Mouse (Mus musculus) MEL (cell line): ENCODE measurements around the gene Larp1b. TPM values are rescaled to one million over a fixed set of nuclear protein-coding genes. Genes with fewer than 3 reads are reported as not detected.

Experiments
- DNase-seq: peaks from one replicate; pipeline ENCODE4 v3.0.0; 2011; ENCODE audit warnings: low read depth, low spot score
- H3K27ac ChIP-seq: 2 replicates; pipeline ENCODE4 v1.5.1; 2012; ENCODE audit warnings: low read depth, mild to moderate bottlenecking, control low read depth, low read length, moderate library complexity; ENCODE audit not compliant: control insufficient read depth
- H3K27me3 ChIP-seq, 2 experiments: fragments of 150-350 bp in 1 of 2; sonication (generic) in 1 of 2; 2 replicates each; pipeline ENCODE4 v1.6.1; 2012; ENCODE audit warnings: low read length in 2 of 2, mild to moderate bottlenecking in 2 of 2, improper control_type of control experiment in 1 of 2, moderate library complexity in 1 of 2; ENCODE audit not compliant: insufficient read depth in 2 of 2, control insufficient read depth in 1 of 2
- H3K36me3 ChIP-seq, 2 experiments: 2 replicates each; pipeline ENCODE4 v1.6.1; 2012 to 2014; ENCODE audit warnings: low read length in 2 of 2, improper control_type of control experiment in 1 of 2, inconsistent platforms in 1 of 2, mild to moderate bottlenecking in 1 of 2; ENCODE audit not compliant: insufficient read depth in 2 of 2, control insufficient read depth in 1 of 2
- H3K4me1 ChIP-seq, 2 experiments: fragments of 150-350 bp in 1 of 2; sonication (generic) in 1 of 2; 2 replicates each; pipeline ENCODE4 v1.6.1; 2012; ENCODE audit warnings: low read length in 2 of 2, improper control_type of control experiment in 1 of 2, mild to moderate bottlenecking in 1 of 2; ENCODE audit not compliant: insufficient read depth in 2 of 2, control insufficient read depth in 1 of 2
- H3K4me3 ChIP-seq, 2 experiments: fragments of 150-350 bp in 1 of 2; sonication (generic) in 1 of 2; 2 replicates each; pipeline ENCODE4 v1.5.1; 2012; ENCODE audit warnings: low read depth in 2 of 2, low read length in 2 of 2, mild to moderate bottlenecking in 2 of 2, moderate library complexity in 2 of 2, control low read depth in 1 of 2, improper control_type of control experiment in 1 of 2; ENCODE audit not compliant: control insufficient read depth in 1 of 2, insufficient read depth in 1 of 2
- H3K79me2 ChIP-seq: 2 replicates; pipeline ENCODE4 v1.6.1; 2012; ENCODE audit warnings: mild to moderate bottlenecking, low read length, moderate library complexity; ENCODE audit not compliant: control insufficient read depth, poor library complexity, insufficient read depth
- H3K9ac ChIP-seq: 2 replicates; pipeline ENCODE4 v1.6.1; 2012; ENCODE audit warnings: low read depth, mild to moderate bottlenecking, control low read depth, low read length, moderate library complexity; ENCODE audit not compliant: control insufficient read depth, poor library complexity, severe bottlenecking
- H3K9me3 ChIP-seq: fragments of 150-350 bp; sonication (generic); replicated peaks from 2 replicates; pipeline ENCODE4 v1.6.1; 2012; ENCODE audit warnings: mild to moderate bottlenecking, low read length, improper control_type of control experiment, moderate library complexity; ENCODE audit not compliant: insufficient read depth
- BHLHE40 ChIP-seq: IDR thresholded peaks from 2 replicates; pipeline ENCODE4 v1.6.1; 2012; ENCODE audit warnings: low read depth, mild to moderate bottlenecking, inconsistent platforms, low read length, improper control_type of control experiment, borderline replicate concordance
- CHD1 ChIP-seq: IDR thresholded peaks from 2 replicates; pipeline ENCODE4 v1.6.1; 2012; ENCODE audit warnings: low read depth, mild to moderate bottlenecking, inconsistent platforms, low read length, improper control_type of control experiment
- CTCF ChIP-seq, 3 experiments: IDR thresholded peaks in 2 of 3; conservative IDR thresholded peaks in 1 of 3; 2 replicates each; pipeline ENCODE4 v1.5.1; 2011 to 2012; ENCODE audit warnings: low read length in 3 of 3, low read depth in 2 of 3, mild to moderate bottlenecking in 2 of 3, improper control_type of control experiment in 1 of 3, inconsistent platforms in 1 of 3, mixed read lengths in 1 of 3, moderate library complexity in 1 of 3; ENCODE audit not compliant: control insufficient read depth in 1 of 3, insufficient read depth in 1 of 3, poor library complexity in 1 of 3, severe bottlenecking in 1 of 3
- EP300 ChIP-seq, 2 experiments: IDR thresholded peaks; 2 replicates each; pipeline ENCODE4 v1.6.1; 2011; ENCODE audit warnings: improper control_type of control experiment in 2 of 2, low read length in 2 of 2, low read depth in 1 of 2, mild to moderate bottlenecking in 1 of 2
- ETS1 ChIP-seq: IDR thresholded peaks from 2 replicates; pipeline ENCODE4 v1.6.1; 2012; ENCODE audit warnings: low read depth, mild to moderate bottlenecking, inconsistent platforms, low read length, improper control_type of control experiment, moderate library complexity
- GATA1 ChIP-seq: IDR thresholded peaks from 2 replicates; pipeline ENCODE4 v1.6.1; 2011; ENCODE audit warnings: low read depth, low read length, improper control_type of control experiment
- JUND ChIP-seq: IDR thresholded peaks from 2 replicates; pipeline ENCODE4 v1.6.1; 2011; ENCODE audit warnings: low read depth, mild to moderate bottlenecking, improper control_type of control experiment, low read length
- KAT2A ChIP-seq: conservative IDR thresholded peaks from 2 replicates; pipeline ENCODE4 v1.6.1; 2012; ENCODE audit warnings: low read depth, low read length, improper control_type of control experiment, inconsistent platforms
- MAX ChIP-seq: IDR thresholded peaks from 2 replicates; pipeline ENCODE4 v1.6.1; 2011; ENCODE audit warnings: low read length, improper control_type of control experiment
- MAZ ChIP-seq: IDR thresholded peaks from 2 replicates; pipeline ENCODE4 v1.6.1; 2012; ENCODE audit warnings: low read depth, mild to moderate bottlenecking, inconsistent platforms, low read length, improper control_type of control experiment
- MXI1 ChIP-seq: IDR thresholded peaks from 2 replicates; pipeline ENCODE4 v1.6.1; 2011; ENCODE audit warnings: mild to moderate bottlenecking, low read depth, low read length, improper control_type of control experiment
- NELFE ChIP-seq: IDR thresholded peaks from 2 replicates; pipeline ENCODE4 v1.6.1; 2011; ENCODE audit warnings: low read depth, low read length, improper control_type of control experiment
- POLR2A ChIP-seq, 2 experiments: IDR thresholded peaks; 2 replicates each; pipeline ENCODE4 v1.6.1; 2011 to 2012; ENCODE audit warnings: low read length in 2 of 2, mild to moderate bottlenecking in 2 of 2, control low read depth in 1 of 2, improper control_type of control experiment in 1 of 2, low read depth in 1 of 2, moderate library complexity in 1 of 2; ENCODE audit not compliant: control insufficient read depth in 1 of 2, insufficient read depth in 1 of 2, poor library complexity in 1 of 2
- POLR2AphosphoS2 ChIP-seq: IDR thresholded peaks from 2 replicates; pipeline ENCODE4 v1.6.1; 2011; ENCODE audit warnings: low read length, improper control_type of control experiment
- POLR2AphosphoS5 ChIP-seq: IDR thresholded peaks from 2 replicates; pipeline ENCODE4 v1.6.1; 2012; ENCODE audit warnings: low read depth, borderline replicate concordance, mild to moderate bottlenecking, inconsistent platforms, low read length, moderate library complexity, mixed read lengths
- RCOR1 ChIP-seq: IDR thresholded peaks from 2 replicates; pipeline ENCODE4 v1.6.1; 2012; ENCODE audit warnings: low read depth, mild to moderate bottlenecking, inconsistent platforms, low read length, improper control_type of control experiment
- SIN3A ChIP-seq: IDR thresholded peaks from 2 replicates; pipeline ENCODE4 v1.6.1; 2012; ENCODE audit warnings: low read length, improper control_type of control experiment, inconsistent platforms
- SMC3 ChIP-seq: IDR thresholded peaks from 2 replicates; pipeline ENCODE4 v1.6.1; 2011; ENCODE audit warnings: low read depth, low read length, improper control_type of control experiment
- TAL1 ChIP-seq: IDR thresholded peaks from 2 replicates; pipeline ENCODE4 v1.6.1; 2012; ENCODE audit warnings: mild to moderate bottlenecking, inconsistent platforms, low read length, moderate library complexity, mixed read lengths
- TCF12 ChIP-seq: IDR thresholded peaks from 2 replicates; pipeline ENCODE4 v1.6.1; 2014; ENCODE audit warnings: low read depth, mild to moderate bottlenecking, inconsistent platforms, low read length, improper control_type of control experiment, moderate library complexity
- USF1 ChIP-seq: IDR thresholded peaks from 2 replicates; pipeline ENCODE4 v1.6.1; 2014; ENCODE audit warnings: low read depth, mild to moderate bottlenecking, inconsistent platforms, low read length, improper control_type of control experiment, moderate library complexity
- USF2 ChIP-seq, 2 experiments: IDR thresholded peaks; 2 replicates each; pipeline ENCODE4 v1.6.1; 2011 to 2012; ENCODE audit warnings: improper control_type of control experiment in 2 of 2, low read length in 2 of 2, borderline replicate concordance in 1 of 2, inconsistent platforms in 1 of 2, low read depth in 1 of 2, mild to moderate bottlenecking in 1 of 2; ENCODE audit not compliant: insufficient read depth in 1 of 2
- ZMIZ1 ChIP-seq: IDR thresholded peaks from 2 replicates; pipeline ENCODE4 v1.6.1; 2012; ENCODE audit warnings: low read depth, mild to moderate bottlenecking, inconsistent platforms, low read length, improper control_type of control experiment, moderate library complexity
- ZNF384 ChIP-seq: IDR thresholded peaks from 2 replicates; pipeline ENCODE4 v1.6.1; 2012; ENCODE audit warnings: low read depth, mild to moderate bottlenecking, inconsistent platforms, low read length, improper control_type of control experiment
- polyA plus RNA-seq, 2 experiments: library from polyadenylated mRNA; stranded (reverse) in 1 of 2; unstranded in 1 of 2; fragments of >175 nt in 1 of 2; fragments of >200 nt in 1 of 2; gene quantifications; 2 replicates each; pipeline versions ENCODE4 v1.2.1 to v1.2.4; 2012; ENCODE audit warnings: low replicate concordance in 2 of 2, low read depth in 1 of 2; ENCODE audit not compliant: insufficient read length in 2 of 2, insufficient read depth in 1 of 2, missing spikeins in 1 of 2
- total RNA-seq: library from RNA; depleted of rRNA; stranded (reverse); fragments of 300-350 nt; gene quantifications from 2 replicates; pipeline ENCODE4 v1.2.3, GENCODE M21; 2012

The Larp1b gene
- total and polyA plus RNA-seq, 3 experiments: 30.4 to 33.3 TPM; not detected in 1

- peaks cover 5 to 10% of the 10 kb centered on the region in 2 experiments; a peak in 3 of 4 replicates for H3K4me1 ChIP-seq
Measured at GRCm38 (mm10) chr3:41018022-41018608, 68.5 kb downstream of the Larp1b start.

GRCm38 (mm10) chr3:41020687-41021086 is 71.1 kb downstream of the Larp1b start:
- Histone ChIP-seq H3K4me3 (no peak overlapping the region), H3K27ac (no peak overlapping the region), H3K36me3 (peaks cover 0 to 6% of the 10 kb centered on the region in 2 experiments; a peak in 1 of 4 replicates), H3K9ac (no peak overlapping the region), H3K27me3 (no peaks in the 10 kb centered on the region), H3K79me2 (no peaks in the 10 kb centered on the region), H3K9me3 (no peaks in the 10 kb centered on the region), H3K4me1 (peaks cover 5 to 10% of the 10 kb centered on the region in 2 experiments; a peak in 3 of 4 replicates)
- TF ChIP-seq GATA1 (peak; percentile 38; the same call in 1 of the 2 replicates), EP300 (IDR thresholded peaks at IDR 0.05; ENCODE audit: low read depth in 1 of 2, low read length in 2 of 2) (peak in 1 of 2 experiments; percentile 52; a peak in 2 of 4 replicates), SIN3A (no peak), TCF12 (peak; percentile 34; the same call in 1 of the 2 replicates), MXI1 (peak; percentile 65; the same call in 1 of the 2 replicates), ETS1 (peak; percentile 68), BHLHE40 (peak; percentile 55; the same call in 1 of the 2 replicates), USF1 (0 out of 2 replicates have a peak, but pooled peaks have one; percentile 13), MAZ (no peak)
- DNase-seq: peak; percentile 40

More at GRCm38 (mm10) chr3:41018022-41018608, 68.5 kb downstream of the Larp1b start:
- TF ChIP-seq NELFE: no peak
- no peak for TF ChIP-seq CHD1
- TF ChIP-seq JUND: no peak
- no peak for TF ChIP-seq SIN3A
- TF ChIP-seq RCOR1: no peak
- no peak for TF ChIP-seq GATA1
- TF ChIP-seq ZNF384: no peak
- TF ChIP-seq SMC3: no peak
- TF ChIP-seq POLR2A (IDR thresholded peaks at IDR 0.05; ENCODE audit: control insufficient read depth in 1 of 2, insufficient read depth in 1 of 2, low read depth in 1 of 2, low read length in 2 of 2, poor library complexity in 1 of 2): no peak
- TF ChIP-seq CTCF (IDR thresholded peaks at IDR 0.05 in 2 of 3, conservative IDR thresholded peaks at IDR 0.05 in 1 of 3; ENCODE audit: control insufficient read depth in 1 of 3, insufficient read depth in 1 of 3, low read depth in 2 of 3, low read length in 3 of 3, poor library complexity in 1 of 3, severe bottlenecking in 1 of 3): no peak
- TF ChIP-seq POLR2AphosphoS5: no peak
- TF ChIP-seq ETS1: no peak
- no peak for TF ChIP-seq ZMIZ1
- no peak for TF ChIP-seq USF2 (IDR thresholded peaks at IDR 0.05; ENCODE audit: borderline replicate concordance in 1 of 2, insufficient read depth in 1 of 2, low read depth in 1 of 2, low read length in 2 of 2)
- TF ChIP-seq MAX: no peak
- TF ChIP-seq MAZ: no peak
- no peak for TF ChIP-seq KAT2A
- TF ChIP-seq TAL1: no peak
- TF ChIP-seq POLR2AphosphoS2: no peak
- Histone ChIP-seq H3K9me3 (no peaks in the 10 kb centered on the region), H3K9ac (no peak overlapping the region), H3K79me2 (no peaks in the 10 kb centered on the region), H3K36me3 (peaks cover 0 to 6% of the 10 kb centered on the region in 2 experiments; a peak in 1 of 4 replicates), H3K27ac (no peak overlapping the region), H3K4me3 (no peak overlapping the region), H3K27me3 (no peaks in the 10 kb centered on the region)
- DNase-seq: no peak
